Mouse (Mus musculus): ENCODE measurements around the gene Nav1. TPM values are rescaled to one million over a fixed set of nuclear protein-coding genes. Genes with fewer than 3 reads are reported as not detected.

Nav1 gene
- total RNA-seq, 2 experiments from 2014 or later: 2.0 to 15.7 TPM

- no peak for ATAC-seq (replicated peaks; ENCODE audit: poor library complexity)
Measured at GRCm38 (mm10) chr1:135583678-135584515, 23.2 kb downstream of the Nav1 start.

- ATAC-seq (replicated peaks; ENCODE audit: poor library complexity): no peak
Measured at GRCm38 (mm10) chr1:135583081-135583677, 23.9 kb downstream of the Nav1 start.

- ATAC-seq (replicated peaks; ENCODE audit: poor library complexity): no peak
Measured at GRCm38 (mm10) chr1:135581001-135581400, 26.1 kb downstream of the Nav1 start.

GRCm38 (mm10) chr1:135579111-135579510 is 28.0 kb downstream of the Nav1 start:
- no peak for ATAC-seq (replicated peaks; ENCODE audit: poor library complexity)

- ATAC-seq (replicated peaks; ENCODE audit: poor library complexity): no peak
Measured at GRCm38 (mm10) chr1:135577793-135578192, 29.3 kb downstream of the Nav1 start.

- ATAC-seq (replicated peaks; ENCODE audit: poor library complexity): no peak
Measured at GRCm38 (mm10) chr1:135575393-135575792, 31.7 kb downstream of the Nav1 start.

- no peak for ATAC-seq (replicated peaks; ENCODE audit: poor library complexity)
Measured at GRCm38 (mm10) chr1:135574451-135575208, 32.5 kb downstream of the Nav1 start.

- ATAC-seq (replicated peaks; ENCODE audit: poor library complexity): no peak
Measured at GRCm38 (mm10) chr1:135572139-135572892, 34.8 kb downstream of the Nav1 start.

GRCm38 (mm10) chr1:135568087-135568486 is 39.0 kb downstream of the Nav1 start:
- no peak for ATAC-seq (replicated peaks; ENCODE audit: poor library complexity)

- no peak for ATAC-seq (replicated peaks; ENCODE audit: poor library complexity)
Measured at GRCm38 (mm10) chr1:135566611-135567010, 40.5 kb downstream of the Nav1 start.

GRCm38 (mm10) chr1:135565775-135566174 is 41.3 kb downstream of the Nav1 start:
- no peak for ATAC-seq (replicated peaks; ENCODE audit: poor library complexity)

- no peak for ATAC-seq (replicated peaks; ENCODE audit: poor library complexity)
Measured at GRCm38 (mm10) chr1:135564660-135565519, 42.2 kb downstream of the Nav1 start.

GRCm38 (mm10) chr1:135563781-135564414 is 43.2 kb downstream of the Nav1 start:
- ATAC-seq (replicated peaks; ENCODE audit: poor library complexity): no peak

- ATAC-seq (replicated peaks; ENCODE audit: poor library complexity): no peak
Measured at GRCm38 (mm10) chr1:135562982-135563650, 44.0 kb downstream of the Nav1 start.

- no peak for ATAC-seq (replicated peaks; ENCODE audit: poor library complexity)
Measured at GRCm38 (mm10) chr1:135562115-135562514, 45.0 kb downstream of the Nav1 start.

GRCm38 (mm10) chr1:135561282-135561681 is 45.8 kb downstream of the Nav1 start:
- no peak for ATAC-seq (replicated peaks; ENCODE audit: poor library complexity)

GRCm38 (mm10) chr1:135557976-135558375 is 49.1 kb downstream of the Nav1 start:
- ATAC-seq (replicated peaks; ENCODE audit: poor library complexity): no peak

- no peak for ATAC-seq (replicated peaks; ENCODE audit: poor library complexity)
Measured at GRCm38 (mm10) chr1:135555885-135556284, 51.2 kb downstream of the Nav1 start.
